1 mouse cellular context compared by ENCODE assay signal in genomic region chr11:86656849-86657567, GRCm38 (mm10).
A peak's percentile ranks its signal among the peaks of the same experiment; 100 is the strongest.
TF ChIP-seq lines count a peak whose summit lies in the region.

No protein-coding gene starts in this region.

TF ChIP-seq in MEL, 35 proteins besides CTCF, POLR2A, EP300 and RAD21 (continued from another document):
- TF ChIP-seq ZKSCAN1 (IDR thresholded peaks at IDR 0.05; ENCODE audit: low read depth, low read length) (no peak), ETS1 (IDR thresholded peaks at IDR 0.05; ENCODE audit: low read depth, low read length) (peak; percentile 92), ELF1 (IDR thresholded peaks at IDR 0.05; ENCODE audit: low read depth, low read length) (no peak), HCFC1 (IDR thresholded peaks at IDR 0.05; ENCODE audit: low read depth, low read length) (no peak), GATA1 (IDR thresholded peaks at IDR 0.05; ENCODE audit: low read depth, low read length) (peak; percentile 85), TBP (IDR thresholded peaks at IDR 0.05; ENCODE audit: low read depth, low read length) (no peak), MAFK (IDR thresholded peaks at IDR 0.05; ENCODE audit: borderline replicate concordance, low read depth, low read length) (0 out of 2 replicates have a peak, but pooled peaks have one; percentile 48), SIN3A (IDR thresholded peaks at IDR 0.05; ENCODE audit: low read length) (peak; percentile 63), NRF1 (IDR thresholded peaks at IDR 0.05; ENCODE audit: insufficient read depth, low read depth, low read length, poor library complexity, severe bottlenecking) (no peak), MYC (IDR thresholded peaks at IDR 0.05; ENCODE audit: low read depth, low read length) (peak; percentile 73; the same call in 1 of the 2 replicates), USF2 (IDR thresholded peaks at IDR 0.05; ENCODE audit: borderline replicate concordance in 1 of 2, insufficient read depth in 1 of 2, low read depth in 1 of 2, low read length in 2 of 2) (0 out of 4 replicates have a peak, but pooled peaks of 1 of the 2 experiments have one; percentile 15), UBTF (IDR thresholded peaks at IDR 0.05; ENCODE audit: borderline replicate concordance, insufficient read depth, low read depth, low read length) (no peak), JUND (IDR thresholded peaks at IDR 0.05; ENCODE audit: low read depth, low read length) (peak; percentile 99), E2F4 (IDR thresholded peaks at IDR 0.05; ENCODE audit: borderline replicate concordance, low read depth, low read length) (no peak)
